Mouse (Mus musculus) bone marrow, adult 2 months (tissue): ENCODE data around the gene Acy3.

ENCODE experiments used
- CTCF ChIP-seq: fragments of 200-500 bp; IDR thresholded peaks from 2 replicates; pipeline ENCODE4 v1.5.1; 2011; ENCODE audit warnings: low read length, control low read depth; ENCODE audit not compliant: control insufficient read depth, insufficient read depth
- POLR2A ChIP-seq: fragments of 200-500 bp; IDR thresholded peaks from 2 replicates; pipeline ENCODE4 v1.6.1; 2011; ENCODE audit warnings: low read depth, mild to moderate bottlenecking, control low read depth, low read length, borderline replicate concordance; ENCODE audit not compliant: control insufficient read depth

DNA sequence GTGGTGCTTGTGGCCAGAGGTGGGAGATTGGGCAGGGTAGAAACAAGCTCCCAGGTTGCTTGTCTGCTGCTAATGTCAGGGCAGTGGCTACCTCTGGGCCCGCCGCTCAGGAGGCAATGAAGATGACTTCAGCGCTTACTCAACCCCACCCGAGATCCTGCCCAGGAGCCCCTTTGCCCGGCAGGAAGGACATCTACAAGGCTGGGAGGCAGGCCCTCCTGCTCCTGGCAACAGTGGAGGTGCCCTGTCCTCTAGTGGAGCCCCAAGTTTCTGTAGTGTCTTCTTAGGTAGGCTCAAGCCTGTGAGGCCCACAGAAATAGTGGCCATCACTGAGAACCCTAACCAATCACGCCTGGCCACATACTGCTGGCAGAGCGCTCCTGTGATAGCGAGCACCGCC lies 18.7 kb downstream of the Acy3 start:
- TF ChIP-seq CTCF (no peak), POLR2A (no peak)
